Mouse (Mus musculus): ENCODE measurements around the gene Akap10. TPM values are rescaled to one million over a fixed set of nuclear protein-coding genes. Genes with fewer than 3 reads are reported as not detected.
A peak's percentile ranks its signal among the peaks of the same experiment; 100 is the strongest.

The Akap10 gene
- total and polyA plus RNA-seq, 3 experiments = 17.7 to 20.1 TPM; not detected in 1

DNA sequence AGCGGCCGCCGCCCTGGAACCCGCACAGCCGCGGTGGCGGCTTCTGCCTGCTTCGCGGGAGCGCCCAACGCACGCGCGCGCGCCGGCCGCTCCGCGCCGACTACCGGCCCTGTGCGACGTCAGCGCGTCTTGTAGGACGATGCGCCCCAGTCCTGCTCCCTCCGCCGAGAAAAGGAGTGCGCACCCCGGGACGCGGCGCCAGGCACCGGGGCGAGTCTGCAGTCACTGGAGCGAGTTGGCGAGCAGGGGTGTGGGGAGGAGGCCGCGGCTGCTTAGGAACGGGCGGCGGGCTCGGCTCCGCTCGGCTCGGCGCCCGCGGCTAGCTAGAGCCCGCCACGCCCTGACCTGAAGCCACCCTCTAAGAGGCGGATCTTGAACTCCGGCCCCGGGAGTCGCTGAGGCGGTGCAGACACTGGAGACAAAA, 75.1 kb downstream of the Akap10 start, which contains the start of gene Ulk2:
Gene Ulk2 (minus strand): TSS at position 86 of the 424 bp plus-strand sequence.
- Histone ChIP-seq H3K4me3 (ENCODE audit: control insufficient read depth in 1 of 2, insufficient read depth in 1 of 2, low read depth in 2 of 2, low read length in 2 of 2) (peak within 1 kb of the TSS; percentile 69 to 92), H3K9ac (ENCODE audit: control insufficient read depth, low read depth, low read length, poor library complexity, severe bottlenecking) (peak within 1 kb of the TSS; percentile 82), H3K79me2 (ENCODE audit: control insufficient read depth, insufficient read depth, low read length, poor library complexity) (peaks cover 5% of the 10 kb centered on the region; the same call in 1 of the 2 replicates), H3K9me3 (replicated peaks; ENCODE audit: insufficient read depth, low read length) (no peaks in the 10 kb centered on the region), H3K36me3 (ENCODE audit: control insufficient read depth in 1 of 2, insufficient read depth in 2 of 2, low read length in 2 of 2) (peaks cover 0 to 14% of the 10 kb centered on the region in 2 experiments; a peak in 2 of 4 replicates), H3K4me1 (ENCODE audit: control insufficient read depth in 1 of 2, insufficient read depth in 2 of 2, low read length in 2 of 2) (peaks cover 0 to 15% of the 10 kb centered on the region in 2 experiments; a peak in 3 of 4 replicates), H3K27ac (ENCODE audit: control insufficient read depth, low read depth, low read length) (peak within 1 kb of the TSS; percentile 70), H3K27me3 (ENCODE audit: control insufficient read depth in 1 of 2, insufficient read depth in 2 of 2, low read length in 2 of 2) (no peaks in the 10 kb centered on the region)
- peak; percentile 95 for DNase-seq (ENCODE audit: low read depth, low spot score)
- no peak for TF ChIP-seq GATA1 (IDR thresholded peaks at IDR 0.05; ENCODE audit: low read depth, low read length)
- TF ChIP-seq CHD1 (IDR thresholded peaks at IDR 0.05; ENCODE audit: low read depth, low read length) = no peak; the same call in 1 of the 2 replicates
- TF ChIP-seq BHLHE40 (IDR thresholded peaks at IDR 0.05; ENCODE audit: borderline replicate concordance, low read depth, low read length) = peak; percentile 46; the same call in 1 of the 2 replicates
- TF ChIP-seq MAZ (IDR thresholded peaks at IDR 0.05; ENCODE audit: low read depth, low read length) = peak; percentile 62; the same call in 1 of the 2 replicates
- no peak for TF ChIP-seq TAL1 (IDR thresholded peaks at IDR 0.05; ENCODE audit: low read length)
- TF ChIP-seq TBP (IDR thresholded peaks at IDR 0.05; ENCODE audit: low read depth, low read length) = peak; percentile 94
- TF ChIP-seq SIN3A (IDR thresholded peaks at IDR 0.05; ENCODE audit: low read length) = peak; percentile 74
- peak; percentile 41; the same call in 1 of the 2 replicates for TF ChIP-seq USF1 (IDR thresholded peaks at IDR 0.05; ENCODE audit: low read depth, low read length)
- no peak for TF ChIP-seq CTCF (IDR thresholded peaks at IDR 0.05 in 2 of 3, conservative IDR thresholded peaks at IDR 0.05 in 1 of 3; ENCODE audit: control insufficient read depth in 1 of 3, insufficient read depth in 1 of 3, low read depth in 2 of 3, low read length in 3 of 3, poor library complexity in 1 of 3, severe bottlenecking in 1 of 3)
- 0 out of 2 replicates have a peak, but pooled peaks have one; percentile 38 for TF ChIP-seq MYB (IDR thresholded peaks at IDR 0.05; ENCODE audit: low read depth, low read length)
- TF ChIP-seq ZMIZ1 (IDR thresholded peaks at IDR 0.05; ENCODE audit: low read depth, low read length) = peak; percentile 98
- TF ChIP-seq ELF1 (IDR thresholded peaks at IDR 0.05; ENCODE audit: low read depth, low read length) = 0 out of 2 replicates have a peak, but pooled peaks have one; percentile 52
- no peak for TF ChIP-seq RAD21 (IDR thresholded peaks at IDR 0.05; ENCODE audit: low read depth, low read length)
- peak; percentile 36 to 50; a peak in 2 of 4 replicates for TF ChIP-seq EP300 (IDR thresholded peaks at IDR 0.05; ENCODE audit: low read depth in 1 of 2, low read length in 2 of 2)
- TF ChIP-seq MYC (IDR thresholded peaks at IDR 0.05; ENCODE audit: low read depth, low read length) = no peak
- peak; percentile 94 to 99 for TF ChIP-seq POLR2A (IDR thresholded peaks at IDR 0.05; ENCODE audit: control insufficient read depth in 1 of 2, insufficient read depth in 1 of 2, low read depth in 1 of 2, low read length in 2 of 2, poor library complexity in 1 of 2)
- TF ChIP-seq MAFK (IDR thresholded peaks at IDR 0.05; ENCODE audit: borderline replicate concordance, low read depth, low read length) = peak; percentile 51; the same call in 1 of the 2 replicates
- TF ChIP-seq SMC3 (IDR thresholded peaks at IDR 0.05; ENCODE audit: low read depth, low read length) = no peak; the same call in 1 of the 2 replicates
- TF ChIP-seq KAT2A (conservative IDR thresholded peaks at IDR 0.05; ENCODE audit: low read depth, low read length) = peak; percentile 83
- TF ChIP-seq UBTF (IDR thresholded peaks at IDR 0.05; ENCODE audit: borderline replicate concordance, insufficient read depth, low read depth, low read length) = peak; percentile 96; the same call in 1 of the 2 replicates
- TF ChIP-seq NRF1 (IDR thresholded peaks at IDR 0.05; ENCODE audit: insufficient read depth, low read depth, low read length, poor library complexity, severe bottlenecking) = peak; percentile 70
- no peak for TF ChIP-seq ZKSCAN1 (IDR thresholded peaks at IDR 0.05; ENCODE audit: low read depth, low read length)
- TF ChIP-seq RCOR1 (IDR thresholded peaks at IDR 0.05; ENCODE audit: low read depth, low read length) = 0 out of 2 replicates have a peak, but pooled peaks have one; percentile 36
- TF ChIP-seq POLR2AphosphoS2 (IDR thresholded peaks at IDR 0.05; ENCODE audit: low read length) = 0 out of 2 replicates have a peak, but pooled peaks have one; percentile 58
- no peak for TF ChIP-seq POLR2AphosphoS5 (IDR thresholded peaks at IDR 0.05; ENCODE audit: borderline replicate concordance, low read depth, low read length)
- no peak for TF ChIP-seq JUND (IDR thresholded peaks at IDR 0.05; ENCODE audit: low read depth, low read length)
- peak; percentile 48 for TF ChIP-seq MXI1 (IDR thresholded peaks at IDR 0.05; ENCODE audit: low read depth, low read length)
- TF ChIP-seq E2F4 (IDR thresholded peaks at IDR 0.05; ENCODE audit: borderline replicate concordance, low read depth, low read length) = no peak
- TF ChIP-seq ZC3H11A (IDR thresholded peaks at IDR 0.05; ENCODE audit: low read depth, low read length) = no peak
- no peak for TF ChIP-seq MEF2A (IDR thresholded peaks at IDR 0.05; ENCODE audit: extremely low read depth, insufficient replicate concordance, low read depth, low read length, poor library complexity, severe bottlenecking)
- TF ChIP-seq HCFC1 (IDR thresholded peaks at IDR 0.05; ENCODE audit: low read depth, low read length) = peak; percentile 77
- peak; percentile 51; the same call in 1 of the 2 replicates for TF ChIP-seq ETS1 (IDR thresholded peaks at IDR 0.05; ENCODE audit: low read depth, low read length)
- TF ChIP-seq MAX (IDR thresholded peaks at IDR 0.05; ENCODE audit: low read length) = peak; percentile 32; the same call in 1 of the 2 replicates
- TF ChIP-seq CHD2 (IDR thresholded peaks at IDR 0.05; ENCODE audit: low read length) = no peak
- peak; percentile 97 for TF ChIP-seq NELFE (IDR thresholded peaks at IDR 0.05; ENCODE audit: low read depth, low read length)
- TF ChIP-seq USF2 (IDR thresholded peaks at IDR 0.05; ENCODE audit: borderline replicate concordance in 1 of 2, insufficient read depth in 1 of 2, low read depth in 1 of 2, low read length in 2 of 2) = no peak

All from MEL (cell line).